ENCODE assay signal across 8 mouse cellular contexts in genomic region chr10:128804271-128805091, GRCm38 (mm10). TPM values are rescaled to one million over a fixed set of nuclear protein-coding genes. Genes with fewer than 3 reads are reported as not detected.
A peak's percentile ranks its signal among the peaks of the same experiment; 100 is the strongest.
DNase-seq lines count a peak whose midpoint lies in the region; ATAC-seq and TF ChIP-seq lines count a peak whose summit lies in the region.

Gene Tmem198b, minus strand, starts transcription at chr10:128804370.

- TF ChIP-seq CTCF in cerebellum, adult 2 months (IDR thresholded peaks at IDR 0.05; ENCODE audit: borderline replicate concordance, insufficient read depth, low read depth, low read length): no peak

- H3K36me3 ChIP-seq in hindbrain, embryonic 12.5 days: peaks cover 24% of the 10 kb centered on the region

- TF ChIP-seq POLR2A in cerebellum, adult 2 months (IDR thresholded peaks at IDR 0.05; ENCODE audit: borderline replicate concordance, insufficient read depth, low read length): peak; percentile 31; the same call in 1 of the 2 replicates

- H3K4me3 ChIP-seq in cerebellum, adult 2 months (replicated peaks; ENCODE audit: insufficient read depth, low read depth, low read length): peak within 1 kb of the TSS; percentile 91
- H3K4me3 ChIP-seq in hindbrain, embryonic 12.5 days: peak within 1 kb of the TSS; percentile 79

- H3K27ac ChIP-seq in cerebellum, adult 2 months (ENCODE audit: insufficient read depth, low read length): peak within 1 kb of the TSS; percentile 93
- H3K27ac ChIP-seq in hindbrain, embryonic 12.5 days: peak within 1 kb of the TSS; percentile 97

- under 1% methylated on average over 28 of the region's 28 CpGs for WGBS in cerebellum, adult 2 months
- under 1% methylated on average over 26 of the region's 28 CpGs for WGBS in hindbrain, embryonic 12.5 days

- H3K4me1 ChIP-seq in cerebellum, adult 2 months (ENCODE audit: control insufficient read depth, insufficient read depth, low read length): peaks cover 13% of the 10 kb centered on the region
- peaks cover 48% of the 10 kb centered on the region for H3K4me1 ChIP-seq in hindbrain, embryonic 12.5 days

- H3K9me3 ChIP-seq in hindbrain, embryonic 12.5 days (replicated peaks): no peaks in the 10 kb centered on the region

- H3K4me2 ChIP-seq in hindbrain, embryonic 12.5 days (replicated peaks): peak within 1 kb of the TSS; percentile 65

- peak within 1 kb of the TSS; percentile 89 for H3K9ac ChIP-seq in hindbrain, embryonic 12.5 days

- ATAC-seq in hindbrain, embryonic 12.5 days (ENCODE audit: low FRiP score): peak; percentile 79

- peak; percentile 90 for DNase-seq in Muller cell, postnatal 12 days (ENCODE audit: inconsistent ontology term)
- DNase-seq in cerebellum, adult 2 months: peak; percentile 67 to 73
- peak; percentile 64 to 70 for DNase-seq in frontal cortex, postnatal 14 days (ENCODE audit: low spot score in 2 of 2)
- peak; percentile 87 to 89 for DNase-seq in layer of hippocampus, postnatal 14 days (ENCODE audit: low spot score in 2 of 2)
- DNase-seq in lung, postnatal 10 days: peak; percentile 76
- DNase-seq in retina, embryonic 14.5 days (ENCODE audit: low spot score): peak; percentile 84
- peak; percentile 70 for DNase-seq in thymus, postnatal 4 days

- no peaks in the 10 kb centered on the region for H3K27me3 ChIP-seq in cerebellum, adult 2 months (ENCODE audit: control insufficient read depth, insufficient read depth, low read length)
- no peaks in the 10 kb centered on the region for H3K27me3 ChIP-seq in hindbrain, embryonic 12.5 days

RNA-seq across cellular contexts. Expression of gene Tmem198b, which starts in this region (rescaled TPM):
- polyA plus RNA-seq in cerebellum, adult 2 months (2012; rRNA removed): 26.4 and 26.6 TPM in 2 replicates
- 20.5 and 21.4 TPM in 2 replicates for polyA plus RNA-seq in hindbrain, embryonic 12.5 days (2016; fragmentation: Nextera tagmentation; extraction: Ambion mirVana)
- total RNA-seq in layer of hippocampus, postnatal 14 days (2021): 10 to 100 TPM; 12.6 to 13.1 TPM

Comparison
In these comparisons a context has a peak if more than half of its experiments do, and no peak if none do; other contexts are left out.
1. Peak in every context shown above with its lines: DNase-seq, ATAC-seq, H3K4me3 ChIP-seq and H3K27ac ChIP-seq.